Mouse (Mus musculus) heart, adult 2 months (tissue): ENCODE measurements at regions not wholly inside any gene's neighbourhood (a gene's known extent, or its start where the extent isn't known, plus 50 kb on each side); places are given as distances from the start of the nearest gene placed in this dataset.

ENCODE experiments used
- CTCF ChIP-seq: fragments of 200-600 bp; IDR thresholded peaks from 2 replicates; pipeline ENCODE4 v1.8.1; 2022; ENCODE audit warnings: antibody characterized with exemption, mild to moderate bottlenecking, moderate library complexity
- EP300 ChIP-seq: fragments of 200-500 bp; IDR thresholded peaks from 2 replicates; pipeline ENCODE4 v1.6.1; 2011; ENCODE audit warnings: low read depth, low read length, control low read depth; ENCODE audit not compliant: insufficient read depth
- POLR2A ChIP-seq: fragments of 200-500 bp; IDR thresholded peaks from 2 replicates; pipeline ENCODE4 v1.6.1; 2011; ENCODE audit warnings: mild to moderate bottlenecking, low read depth, low read length, control low read depth; ENCODE audit not compliant: insufficient read depth

- TF ChIP-seq EP300, result no peak
- TF ChIP-seq CTCF, result no peak
- no peak for TF ChIP-seq POLR2A
Measured at GRCm38 (mm10) chr8:10831277-10831676, 177.0 kb downstream of the Irs2 start.
